Mouse (Mus musculus) embryonic facial prominence, embryonic 11.5 days (tissue): Measurements from ENCODE around the gene Atxn1. TPM values are rescaled to one million over a fixed set of nuclear protein-coding genes. Genes with fewer than 3 reads are reported as not detected.

Experiments used
- ATAC-seq: fragments of 200-750 bp; cut with Nextera tagmentation; replicated peaks from 2 replicates; pipeline ENCODE4 v1.8.0; 2017; ENCODE audit warnings: low read depth; ENCODE audit not compliant: insufficient number of reproducible peaks, low FRiP score, low TSS enrichment
- DNase-seq: peaks from one replicate; pipeline ENCODE4 v3.0.0-alpha.2; 2015; ENCODE audit warnings: low spot score
- H3K27ac ChIP-seq: fragments of 300-500 bp; sonication (generic); replicated peaks from 2 replicates; pipeline ENCODE4 v1.5.1; 2014; ENCODE audit warnings: mild to moderate bottlenecking, low read depth, low read length, control low read depth
- H3K27me3 ChIP-seq: fragments of 300-500 bp; sonication (generic); 2 replicates; pipeline ENCODE4 v1.6.1; 2014; ENCODE audit warnings: mild to moderate bottlenecking, low read length, moderate library complexity, mixed read lengths; ENCODE audit not compliant: control insufficient read depth, insufficient read depth
- H3K36me3 ChIP-seq: fragments of 300-500 bp; sonication (generic); replicated peaks from 2 replicates; pipeline ENCODE4 v1.6.1; 2014; ENCODE audit warnings: low read depth, mild to moderate bottlenecking, low read length, moderate library complexity, mixed read lengths; ENCODE audit not compliant: control insufficient read depth, insufficient read depth
- H3K4me1 ChIP-seq: fragments of 300-500 bp; sonication (generic); 2 replicates; pipeline ENCODE4 v1.6.1; 2014; ENCODE audit warnings: low read length, mixed read lengths; ENCODE audit not compliant: control insufficient read depth, insufficient read depth
- H3K4me2 ChIP-seq: fragments of 300-500 bp; sonication (generic); 2 replicates; pipeline ENCODE4 v1.6.1; 2014; ENCODE audit warnings: low read depth, mild to moderate bottlenecking, control low read depth, low read length, moderate library complexity
- H3K4me3 ChIP-seq: fragments of 300-500 bp; sonication (generic); 2 replicates; pipeline ENCODE4 v1.5.1; 2014; ENCODE audit warnings: low read depth, low read length, control low read depth
- H3K9ac ChIP-seq: fragments of 300-500 bp; sonication (generic); replicated peaks from 2 replicates; pipeline ENCODE4 v1.6.1; 2014; ENCODE audit warnings: mild to moderate bottlenecking, control low read depth, low read length
- H3K9me3 ChIP-seq: fragments of 300-500 bp; sonication (generic); replicated peaks from 2 replicates; pipeline ENCODE4 v1.6.1; 2016; ENCODE audit warnings: mild to moderate bottlenecking, low read length, inconsistent platforms, mixed read lengths; ENCODE audit not compliant: control insufficient read depth
- WGBS: fragments of 180-500 bp; shearing (Covaris S2); extraction: QIAGEN DNeasy Blood & Tissue Kit; methylation state at CpG from one replicate; pipeline ENCODE4 v1.1.7; 2014; 5-methylcytosine and 5-hydroxymethylcytosine counted together
- polyA plus RNA-seq: library from polyadenylated mRNA; unstranded; fragments of >200 nt; fragmentation: Nextera tagmentation; extraction: Ambion mirVana; gene quantifications from 2 replicates; pipeline ENCODE4 v1.2.1, GENCODE M21; 2014

The Atxn1 gene
- polyA plus RNA-seq, 1 experiment from 2014 or later, result 1.3 TPM

DNA sequence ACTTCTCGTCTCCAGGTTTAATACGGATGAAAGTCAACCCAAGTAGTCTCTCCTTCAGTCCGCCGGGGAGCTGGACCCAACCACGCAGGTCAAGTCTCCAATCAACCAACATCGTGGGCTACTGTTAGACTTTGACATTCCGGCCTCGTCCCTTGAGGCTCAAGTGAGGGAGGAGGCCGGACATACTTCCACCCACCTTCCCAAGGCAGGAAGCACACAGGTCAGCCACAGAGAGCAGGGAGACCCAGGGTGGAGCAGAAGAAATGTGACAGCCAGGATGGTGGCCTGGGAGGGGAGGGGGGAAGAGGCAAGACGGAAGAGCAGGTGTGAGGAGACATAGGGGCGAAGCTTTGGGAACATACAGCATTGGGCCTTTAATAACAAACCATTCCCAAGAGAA lies 18.7 kb downstream of the Atxn1 start:
- no peaks in the 10 kb centered on the region for H3K27me3 ChIP-seq
- ATAC-seq, result no peak
- no peak overlapping the region for H3K27ac ChIP-seq
- no peak for DNase-seq
- H3K9me3 ChIP-seq, result no peaks in the 10 kb centered on the region
- H3K4me2 ChIP-seq, result no peak overlapping the region
- no peak overlapping the region for H3K4me3 ChIP-seq
- H3K9ac ChIP-seq, result no peak overlapping the region
- H3K36me3 ChIP-seq, result no peaks in the 10 kb centered on the region
- no peaks in the 10 kb centered on the region for H3K4me1 ChIP-seq
- 81% methylated on average over 11 of the region's 11 CpGs for WGBS

DNA sequence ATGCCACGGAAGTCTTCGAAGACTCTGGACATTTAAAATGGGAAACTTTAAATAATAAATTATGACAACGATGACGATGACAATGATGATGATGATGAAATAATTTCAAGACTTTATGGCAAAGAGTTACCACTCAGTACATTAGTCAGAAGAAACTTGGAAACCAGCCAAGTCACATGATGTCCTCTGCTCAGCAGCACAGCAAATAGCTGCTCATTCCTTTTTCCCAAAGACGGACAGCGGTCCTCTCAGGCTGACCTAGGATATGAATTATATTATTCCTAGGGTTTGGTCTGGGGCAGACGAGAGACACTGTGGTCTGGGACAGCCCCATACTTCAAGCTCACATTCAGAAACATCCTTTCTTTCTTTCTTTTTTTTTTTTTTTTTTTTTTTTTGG lies 22.5 kb downstream of the Atxn1 start:
- WGBS, result 93% methylated on average over 7 of the region's 7 CpGs

DNA sequence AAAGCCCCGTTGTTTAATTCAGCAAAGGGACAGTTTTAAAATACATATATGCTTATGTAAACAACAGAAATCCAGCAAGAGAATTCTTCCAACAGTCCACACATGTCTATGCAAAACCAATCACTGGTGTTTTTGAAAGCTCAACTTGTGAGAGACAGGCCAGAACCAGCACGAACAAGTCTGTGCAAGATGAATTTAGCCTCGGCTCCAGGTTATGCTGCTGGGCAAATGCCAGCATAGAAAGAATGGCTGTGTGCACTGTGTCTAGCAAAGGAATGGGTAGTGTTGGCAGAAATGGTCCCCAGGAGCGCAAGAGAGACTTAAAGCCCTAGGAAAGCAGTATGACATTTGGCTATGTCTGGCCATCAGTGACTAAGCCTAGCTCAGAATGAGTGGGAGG lies 24.1 kb downstream of the Atxn1 start:
- H3K27ac ChIP-seq, result no peak overlapping the region
- WGBS, result 81% methylated on average over 4 of the region's 4 CpGs
- ATAC-seq, result no peak

More for the DNA sequence above, 22.5 kb downstream of the Atxn1 start:
- Histone ChIP-seq H3K36me3 (no peaks in the 10 kb centered on the region), H3K4me2 (no peak overlapping the region), H3K27me3 (no peaks in the 10 kb centered on the region), H3K27ac (no peak overlapping the region), H3K9ac (no peak overlapping the region), H3K9me3 (no peaks in the 10 kb centered on the region), H3K4me1 (no peaks in the 10 kb centered on the region), H3K4me3 (no peak overlapping the region)
- ATAC-seq, result no peak
- DNase-seq, result no peak

DNA sequence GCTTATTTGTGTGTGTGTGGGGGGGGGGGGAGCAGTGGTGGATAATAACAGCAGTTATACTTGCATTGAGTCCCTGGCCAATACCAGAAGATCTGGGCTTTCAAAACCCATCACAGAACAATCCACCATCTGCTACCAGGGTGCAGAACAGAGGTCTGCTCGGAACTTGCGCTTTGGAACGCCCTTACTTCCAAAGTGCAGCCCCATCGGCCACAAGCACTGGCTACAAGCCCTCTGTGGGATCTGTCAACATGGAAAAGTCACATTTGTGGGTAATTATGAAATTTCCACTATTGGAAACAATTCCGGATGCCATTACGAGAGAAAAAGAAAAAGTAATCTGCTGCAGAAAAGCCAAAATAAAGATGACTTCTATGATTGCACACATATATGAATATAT lies 25.2 kb downstream of the Atxn1 start:
- H3K9me3 ChIP-seq, result no peaks in the 10 kb centered on the region
- no peaks in the 10 kb centered on the region for H3K36me3 ChIP-seq
- H3K9ac ChIP-seq, result no peak overlapping the region
- DNase-seq, result no peak
- H3K4me1 ChIP-seq, result no peaks in the 10 kb centered on the region
- ATAC-seq, result no peak
- no peak overlapping the region for H3K4me3 ChIP-seq
- H3K27ac ChIP-seq, result no peak overlapping the region
- H3K27me3 ChIP-seq, result no peaks in the 10 kb centered on the region
- no peak overlapping the region for H3K4me2 ChIP-seq
- WGBS, result 84% methylated on average over 6 of the region's 6 CpGs

More for the DNA sequence above, 24.1 kb downstream of the Atxn1 start:
- H3K9ac ChIP-seq, result no peak overlapping the region
- no peaks in the 10 kb centered on the region for H3K36me3 ChIP-seq
- H3K4me1 ChIP-seq, result no peaks in the 10 kb centered on the region
- H3K27me3 ChIP-seq, result no peaks in the 10 kb centered on the region
- no peak for DNase-seq
- H3K9me3 ChIP-seq, result no peaks in the 10 kb centered on the region
- H3K4me2 ChIP-seq, result no peak overlapping the region
- no peak overlapping the region for H3K4me3 ChIP-seq

DNA sequence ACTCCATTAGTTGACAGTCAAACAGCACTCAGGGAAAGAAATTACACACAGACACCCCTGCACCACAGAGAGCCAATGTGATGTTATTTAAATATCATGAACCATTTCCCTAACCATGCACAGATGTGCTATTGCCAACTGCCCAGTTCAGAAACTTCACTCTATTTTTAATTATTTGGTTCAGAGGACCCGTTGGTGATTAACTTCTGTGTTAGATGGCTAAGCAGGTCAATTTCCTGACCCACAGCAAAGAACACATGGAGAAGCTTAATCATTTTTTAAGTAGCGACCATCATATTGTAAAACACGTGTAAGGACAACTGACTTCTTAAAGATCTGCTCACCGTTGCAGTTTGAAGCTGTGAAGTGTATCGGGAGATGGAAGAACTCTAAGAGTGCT lies 26.7 kb downstream of the Atxn1 start:
- H3K4me2 ChIP-seq, result no peak overlapping the region
- no peak overlapping the region for H3K4me3 ChIP-seq
- no peaks in the 10 kb centered on the region for H3K9me3 ChIP-seq
- DNase-seq (no peak), ATAC-seq (no peak)
- no peaks in the 10 kb centered on the region for H3K4me1 ChIP-seq
- no peak overlapping the region for H3K27ac ChIP-seq
- H3K27me3 ChIP-seq, result no peaks in the 10 kb centered on the region
- WGBS, result 70% methylated on average over 5 of the region's 5 CpGs
- no peak overlapping the region for H3K9ac ChIP-seq
- no peaks in the 10 kb centered on the region for H3K36me3 ChIP-seq

DNA sequence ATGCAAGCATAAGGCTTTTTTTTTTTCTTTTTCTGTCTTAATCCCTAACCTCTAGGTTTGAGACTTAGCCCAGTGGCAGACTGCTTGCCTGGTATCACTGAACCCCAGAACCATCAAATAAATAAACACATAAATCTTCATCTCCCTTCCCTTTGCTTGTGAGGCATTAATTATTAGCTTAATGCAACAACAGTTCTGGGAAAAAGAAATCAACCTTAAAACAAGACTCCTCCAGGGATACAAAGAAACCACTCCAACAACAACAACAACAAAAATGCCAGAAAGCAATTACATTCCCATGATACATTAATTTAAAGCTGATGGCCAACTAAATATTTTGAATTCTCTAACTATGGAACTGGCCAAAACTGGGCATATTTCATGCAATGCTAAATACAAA lies 28.0 kb downstream of the Atxn1 start:
- Histone ChIP-seq H3K4me3 (no peak overlapping the region), H3K36me3 (no peaks in the 10 kb centered on the region), H3K9me3 (no peaks in the 10 kb centered on the region), H3K9ac (no peak overlapping the region), H3K27me3 (no peaks in the 10 kb centered on the region), H3K27ac (no peak overlapping the region), H3K4me2 (no peak overlapping the region), H3K4me1 (no peaks in the 10 kb centered on the region)
- ATAC-seq (no peak), DNase-seq (no peak)

DNA sequence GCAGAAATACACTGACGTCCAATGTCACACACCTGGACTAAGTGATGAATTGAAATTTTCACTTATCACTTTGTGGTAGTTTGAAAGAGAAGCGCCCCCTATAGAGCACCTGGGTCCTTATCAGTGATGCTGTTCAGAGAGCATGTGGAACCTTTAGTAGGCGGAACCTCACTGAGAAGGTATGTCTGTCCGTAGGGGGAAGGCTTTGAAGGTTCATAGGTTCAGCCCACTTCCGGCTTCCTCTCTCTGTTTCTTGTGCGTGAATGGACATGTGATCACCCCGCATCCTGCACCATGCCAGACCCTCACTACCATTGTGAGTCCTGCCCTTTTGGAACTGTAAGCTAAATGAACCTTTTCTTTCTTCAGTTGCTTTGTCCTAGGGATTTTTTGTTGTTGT lies 29.0 kb downstream of the Atxn1 start:
- WGBS, result 76% methylated on average over 7 of the region's 7 CpGs
- H3K27ac ChIP-seq, result no peak overlapping the region
- no peaks in the 10 kb centered on the region for H3K9me3 ChIP-seq
- no peak overlapping the region for H3K4me3 ChIP-seq
- no peaks in the 10 kb centered on the region for H3K36me3 ChIP-seq
- DNase-seq (no peak), ATAC-seq (no peak)
- no peaks in the 10 kb centered on the region for H3K27me3 ChIP-seq
- H3K4me2 ChIP-seq, result no peak overlapping the region
- H3K4me1 ChIP-seq, result no peaks in the 10 kb centered on the region
- H3K9ac ChIP-seq, result no peak overlapping the region

DNA sequence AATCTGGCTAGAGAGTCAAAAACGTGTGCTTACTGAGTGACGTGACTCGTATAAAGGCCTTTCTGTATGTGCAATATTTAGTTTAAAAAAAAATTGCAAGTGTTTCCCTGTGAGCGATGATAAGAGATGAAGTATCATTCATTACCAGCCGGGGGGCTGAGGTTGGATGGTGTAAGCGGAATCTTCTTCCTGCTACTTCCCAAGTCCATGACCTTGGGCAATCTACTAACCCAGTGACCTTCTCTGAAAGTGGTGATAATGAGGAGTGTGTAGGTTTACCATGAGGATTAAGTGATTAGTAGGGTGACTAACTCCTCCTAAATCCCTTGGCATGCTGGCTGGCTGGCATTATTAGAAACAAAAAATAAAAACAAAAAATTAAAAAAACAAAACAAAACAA lies 30.0 kb downstream of the Atxn1 start:
- ATAC-seq (no peak), DNase-seq (no peak)
- H3K9ac ChIP-seq, result no peak overlapping the region
- H3K36me3 ChIP-seq, result no peaks in the 10 kb centered on the region
- no peak overlapping the region for H3K4me3 ChIP-seq
- H3K27me3 ChIP-seq, result no peaks in the 10 kb centered on the region
- 74% methylated on average over 6 of the region's 6 CpGs for WGBS
- no peak overlapping the region for H3K27ac ChIP-seq
- no peak overlapping the region for H3K4me2 ChIP-seq
- H3K9me3 ChIP-seq, result no peaks in the 10 kb centered on the region
- H3K4me1 ChIP-seq, result no peaks in the 10 kb centered on the region

DNA sequence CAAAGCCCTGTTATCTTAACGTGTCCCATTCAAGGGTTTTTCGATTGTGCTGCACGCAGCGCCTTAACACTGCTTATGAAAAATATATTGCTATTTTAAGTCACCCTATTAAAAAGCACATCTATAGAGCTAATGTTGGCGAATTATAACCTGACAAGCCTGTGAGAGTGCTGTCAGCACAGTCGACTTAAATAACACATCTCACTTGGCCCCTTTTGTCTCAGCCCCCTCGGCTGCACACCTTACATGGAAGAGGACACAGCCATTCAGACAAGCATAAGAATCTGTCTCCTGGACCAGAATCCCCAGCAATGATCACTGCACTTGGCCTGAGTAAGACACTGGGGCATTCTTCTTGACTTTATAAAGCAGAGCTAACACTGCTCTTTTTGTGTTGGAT lies 30.7 kb downstream of the Atxn1 start:
- no peaks in the 10 kb centered on the region for H3K9me3 ChIP-seq
- WGBS, result 72% methylated on average over 7 of the region's 7 CpGs
- DNase-seq (no peak), ATAC-seq (no peak)
- H3K4me1 ChIP-seq, result no peaks in the 10 kb centered on the region
- no peak overlapping the region for H3K4me2 ChIP-seq
- no peaks in the 10 kb centered on the region for H3K27me3 ChIP-seq
- no peaks in the 10 kb centered on the region for H3K36me3 ChIP-seq
- H3K27ac ChIP-seq, result no peak overlapping the region
- no peak overlapping the region for H3K9ac ChIP-seq
- H3K4me3 ChIP-seq, result no peak overlapping the region
